Mouse (Mus musculus): ENCODE results near the gene Ermard.

Gene Ermard

DNA sequence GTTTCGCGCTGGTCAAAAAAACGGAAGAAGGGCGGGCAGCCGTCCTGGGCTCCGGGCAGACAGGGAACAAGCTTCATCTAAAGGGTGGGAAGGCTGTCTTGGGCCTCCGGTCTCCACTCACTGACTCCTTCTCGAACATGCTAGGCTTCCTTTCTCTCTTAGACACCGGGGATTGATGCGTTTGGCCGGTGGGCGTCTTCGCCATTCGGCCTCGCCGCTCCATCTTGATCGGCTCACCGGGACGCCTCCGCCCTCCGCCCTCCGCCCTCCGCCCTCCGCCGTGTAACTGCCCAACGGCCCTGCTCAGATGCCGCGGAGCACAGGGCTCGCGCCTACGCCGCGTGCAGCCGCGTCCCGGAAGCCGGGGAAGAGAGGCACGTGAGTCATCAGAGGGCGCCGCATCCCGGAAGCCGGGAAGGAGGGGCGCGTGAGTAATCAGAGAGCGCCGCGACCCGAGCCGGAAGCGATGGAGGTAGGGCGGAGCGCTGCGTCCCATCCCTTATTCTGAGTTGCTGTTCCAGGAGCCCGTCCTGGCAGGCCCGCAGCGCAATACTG lies at the start of gene Ermard, which contains the start of the genes Tcte3 and Gm3448:
Gene Ermard, plus strand, starts transcription at position 34 of the 555 bp plus-strand sequence.
Gene Tcte3, minus strand, starts transcription at position 314 of the 555 bp plus-strand sequence.
Gene Gm3448, minus strand, starts transcription at position 363 of the 555 bp plus-strand sequence.
- 0% methylated on average over 17 of the region's 56 CpGs for WGBS

DNA sequence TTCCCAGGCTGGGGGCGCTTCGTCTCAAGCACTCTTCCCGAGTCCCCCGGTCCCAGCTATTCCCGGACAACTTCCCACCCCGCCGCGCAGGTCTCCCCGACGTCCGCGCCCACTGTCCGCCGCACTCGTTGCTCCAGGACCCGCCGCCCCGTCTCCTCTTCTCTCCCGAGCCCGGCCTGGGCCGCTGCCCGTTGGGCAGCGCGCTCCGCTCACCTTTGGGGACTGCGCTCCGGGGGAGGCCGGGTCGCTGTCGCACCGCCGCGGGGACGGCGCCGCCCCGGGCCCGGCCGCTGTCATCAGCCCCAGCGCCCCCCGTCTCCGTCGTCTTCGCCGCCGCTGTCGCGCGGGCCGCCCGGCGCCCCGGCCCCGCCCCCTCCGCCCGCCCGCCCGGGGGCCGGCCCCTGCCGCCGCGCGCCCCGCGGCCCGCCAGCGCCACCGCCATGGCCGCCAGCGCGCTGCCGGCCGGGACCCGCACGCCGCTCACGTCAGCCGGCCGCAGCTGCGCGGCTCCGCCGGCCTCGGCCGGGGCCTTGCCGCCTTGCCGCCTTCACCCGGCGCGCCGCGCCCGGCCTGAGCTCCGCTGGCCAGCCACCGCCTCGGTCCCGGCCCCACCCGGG lies 48.4 kb upstream of the Ermard start:
- no CpG with 5 or more reads among the region's 98 CpGs for WGBS

DNA sequence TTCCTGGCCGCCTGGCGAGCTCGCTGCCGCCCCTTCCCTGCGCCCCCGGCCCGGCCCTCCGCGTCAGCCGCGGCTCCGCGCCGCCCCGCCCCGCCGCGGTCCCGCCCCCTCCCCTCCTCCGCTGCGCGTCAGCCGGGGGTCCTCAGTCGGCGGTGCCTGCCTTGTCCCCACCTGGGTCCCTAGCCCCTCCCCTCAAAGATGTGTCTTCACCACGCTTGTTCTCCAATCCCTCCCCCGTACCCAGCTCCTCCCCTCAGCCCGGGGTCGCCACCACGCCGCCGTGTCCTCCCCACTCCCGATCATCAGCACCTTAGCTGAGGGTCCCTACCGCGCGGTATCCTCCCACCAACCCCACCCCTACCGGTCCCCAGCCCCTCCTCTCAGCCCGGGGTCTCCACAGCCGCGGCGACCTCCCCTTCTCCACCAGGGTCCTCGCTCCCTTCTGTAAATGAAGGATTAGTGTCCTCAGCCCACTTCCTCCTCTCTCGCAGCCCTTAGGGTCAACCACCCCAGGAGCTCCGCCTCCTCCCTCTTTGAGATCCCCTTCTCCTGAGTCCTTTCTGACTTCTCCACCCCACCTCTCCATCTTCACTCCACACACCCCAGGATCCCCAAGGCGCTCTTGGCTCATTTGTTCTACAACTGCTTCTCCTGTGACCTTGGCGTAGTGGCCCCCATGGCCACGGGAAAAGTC lies 47.7 kb upstream of the Ermard start:
- WGBS: no CpG with 5 or more reads among the region's 47 CpGs

DNA sequence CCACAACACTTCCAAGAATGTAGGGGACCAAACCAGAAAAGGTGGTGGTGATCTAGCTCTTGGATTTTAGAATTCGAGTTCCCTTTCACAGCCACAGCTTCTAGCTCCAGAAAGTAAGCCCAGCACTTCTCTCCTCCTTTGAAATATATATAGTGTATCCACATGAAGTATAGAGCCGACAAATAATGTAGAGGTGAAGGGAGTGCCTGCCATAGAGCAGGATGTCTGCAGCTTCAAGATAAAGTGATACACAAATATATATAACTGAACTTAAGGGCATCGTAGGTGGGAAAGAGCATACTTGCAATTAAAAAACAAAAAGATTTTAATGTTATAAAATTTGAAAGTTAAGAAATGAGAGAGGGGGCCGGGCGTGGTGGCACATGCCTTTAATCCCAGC lies 46.9 kb upstream of the Ermard start:
- WGBS: no CpG with 5 or more reads among the region's 5 CpGs

DNA sequence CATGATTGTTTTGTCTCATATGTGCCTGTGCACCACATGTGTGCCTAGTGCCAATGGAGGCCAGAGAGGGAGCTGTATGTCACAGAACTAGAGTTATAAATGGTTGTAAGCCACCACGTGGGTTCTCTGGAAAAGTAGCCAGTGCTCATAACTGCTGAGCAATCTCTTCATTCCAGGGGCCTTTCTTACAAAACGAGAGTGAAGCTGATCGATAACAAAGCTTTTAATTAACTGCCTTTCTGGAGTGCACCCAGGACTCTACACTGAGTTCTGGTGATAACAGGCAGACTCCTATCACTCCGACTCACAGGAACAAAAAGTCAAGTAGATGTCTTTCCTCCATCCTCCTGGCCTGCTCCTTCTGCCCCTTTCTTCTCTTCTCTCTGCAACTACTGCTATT lies 41.0 kb upstream of the Ermard start:
- no CpG with 5 or more reads among the region's 4 CpGs for WGBS

DNA sequence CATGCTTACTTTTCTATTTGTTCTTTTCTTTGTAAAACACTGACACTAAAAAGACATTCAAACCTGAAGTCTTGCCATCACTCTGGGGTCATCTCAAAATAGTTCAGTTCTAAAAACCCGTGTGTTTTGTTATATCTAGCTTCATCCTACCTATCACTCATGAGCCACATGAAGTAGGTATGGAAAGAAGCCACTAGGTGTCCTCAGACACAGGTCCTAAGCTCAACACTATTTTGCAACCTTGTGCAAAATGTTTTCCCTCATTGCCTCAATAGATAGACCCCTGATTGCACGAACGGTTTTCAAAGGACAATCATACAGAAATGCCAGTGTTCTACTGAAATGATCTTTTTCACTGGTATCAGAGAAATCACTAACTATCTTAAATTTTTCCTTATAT lies 31.9 kb upstream of the Ermard start:
- WGBS: no CpG with 5 or more reads among the region's 3 CpGs

DNA sequence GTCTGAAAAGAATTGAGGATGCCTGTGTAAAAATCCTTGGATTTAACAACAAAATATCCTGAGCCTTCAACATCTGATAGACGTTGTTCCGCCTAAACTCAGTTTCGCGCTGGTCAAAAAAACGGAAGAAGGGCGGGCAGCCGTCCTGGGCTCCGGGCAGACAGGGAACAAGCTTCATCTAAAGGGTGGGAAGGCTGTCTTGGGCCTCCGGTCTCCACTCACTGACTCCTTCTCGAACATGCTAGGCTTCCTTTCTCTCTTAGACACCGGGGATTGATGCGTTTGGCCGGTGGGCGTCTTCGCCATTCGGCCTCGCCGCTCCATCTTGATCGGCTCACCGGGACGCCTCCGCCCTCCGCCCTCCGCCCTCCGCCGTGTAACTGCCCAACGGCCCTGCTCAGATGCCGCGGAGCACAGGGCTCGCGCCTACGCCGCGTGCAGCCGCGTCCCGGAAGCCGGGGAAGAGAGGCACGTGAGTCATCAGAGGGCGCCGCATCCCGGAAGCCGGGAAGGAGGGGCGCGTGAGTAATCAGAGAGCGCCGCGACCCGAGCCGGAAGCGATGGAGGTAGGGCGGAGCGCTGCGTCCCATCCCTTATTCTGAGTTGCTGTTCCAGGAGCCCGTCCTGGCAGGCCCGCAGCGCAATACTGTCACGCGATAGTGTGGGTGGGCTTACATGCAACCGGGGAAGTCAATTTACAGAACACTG lies 31.1 kb upstream of the Ermard start, which contains the start of gene Gm3435:
Gene Gm3435, plus strand, starts transcription at position 471 of the 708 bp plus-strand sequence.
- WGBS: no CpG with 5 or more reads among the region's 60 CpGs

DNA sequence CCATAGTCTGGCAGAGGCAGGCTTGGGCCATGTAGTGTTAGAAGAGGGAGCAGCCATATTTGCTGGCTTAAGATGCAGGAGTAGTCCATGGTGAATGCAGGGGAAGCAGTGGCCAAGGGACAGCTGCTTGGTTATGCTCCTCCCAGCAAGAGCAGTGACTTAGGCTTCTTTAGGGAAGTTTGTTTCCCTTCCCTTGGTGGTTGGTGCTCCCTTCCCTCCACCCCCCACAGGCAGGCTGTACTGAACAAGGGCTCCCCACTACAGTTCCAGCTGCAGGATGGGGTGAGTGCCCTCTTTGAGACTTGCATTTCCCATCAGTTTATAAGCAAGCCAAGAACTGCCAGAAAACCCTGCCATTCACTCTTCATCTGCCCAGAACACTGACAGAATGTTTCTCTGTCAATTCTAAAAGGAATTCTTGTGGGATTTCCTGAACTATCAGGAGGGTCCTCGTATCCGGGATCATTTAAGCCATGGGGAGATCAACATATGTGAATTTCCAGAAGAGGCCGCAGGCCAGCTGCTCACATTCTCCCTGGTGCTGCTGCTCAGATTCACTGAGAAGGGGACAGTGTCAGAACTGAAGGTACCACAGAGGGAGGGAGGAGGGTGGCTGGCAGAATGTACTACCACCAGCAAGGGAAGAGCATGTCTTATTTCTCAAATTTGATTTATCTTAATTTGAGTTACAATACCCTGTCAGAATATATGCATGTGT lies 19.3 kb upstream of the Ermard start:
- WGBS: 66% methylated on average over 3 of the region's 3 CpGs

DNA sequence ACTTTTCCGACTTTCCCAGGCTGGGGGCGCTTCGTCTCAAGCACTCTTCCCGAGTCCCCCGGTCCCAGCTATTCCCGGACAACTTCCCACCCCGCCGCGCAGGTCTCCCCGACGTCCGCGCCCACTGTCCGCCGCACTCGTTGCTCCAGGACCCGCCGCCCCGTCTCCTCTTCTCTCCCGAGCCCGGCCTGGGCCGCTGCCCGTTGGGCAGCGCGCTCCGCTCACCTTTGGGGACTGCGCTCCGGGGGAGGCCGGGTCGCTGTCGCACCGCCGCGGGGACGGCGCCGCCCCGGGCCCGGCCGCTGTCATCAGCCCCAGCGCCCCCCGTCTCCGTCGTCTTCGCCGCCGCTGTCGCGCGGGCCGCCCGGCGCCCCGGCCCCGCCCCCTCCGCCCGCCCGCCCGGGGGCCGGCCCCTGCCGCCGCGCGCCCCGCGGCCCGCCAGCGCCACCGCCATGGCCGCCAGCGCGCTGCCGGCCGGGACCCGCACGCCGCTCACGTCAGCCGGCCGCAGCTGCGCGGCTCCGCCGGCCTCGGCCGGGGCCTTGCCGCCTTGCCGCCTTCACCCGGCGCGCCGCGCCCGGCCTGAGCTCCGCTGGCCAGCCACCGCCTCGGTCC lies 17.0 kb upstream of the Ermard start:
- no CpG with 5 or more reads among the region's 97 CpGs for WGBS

DNA sequence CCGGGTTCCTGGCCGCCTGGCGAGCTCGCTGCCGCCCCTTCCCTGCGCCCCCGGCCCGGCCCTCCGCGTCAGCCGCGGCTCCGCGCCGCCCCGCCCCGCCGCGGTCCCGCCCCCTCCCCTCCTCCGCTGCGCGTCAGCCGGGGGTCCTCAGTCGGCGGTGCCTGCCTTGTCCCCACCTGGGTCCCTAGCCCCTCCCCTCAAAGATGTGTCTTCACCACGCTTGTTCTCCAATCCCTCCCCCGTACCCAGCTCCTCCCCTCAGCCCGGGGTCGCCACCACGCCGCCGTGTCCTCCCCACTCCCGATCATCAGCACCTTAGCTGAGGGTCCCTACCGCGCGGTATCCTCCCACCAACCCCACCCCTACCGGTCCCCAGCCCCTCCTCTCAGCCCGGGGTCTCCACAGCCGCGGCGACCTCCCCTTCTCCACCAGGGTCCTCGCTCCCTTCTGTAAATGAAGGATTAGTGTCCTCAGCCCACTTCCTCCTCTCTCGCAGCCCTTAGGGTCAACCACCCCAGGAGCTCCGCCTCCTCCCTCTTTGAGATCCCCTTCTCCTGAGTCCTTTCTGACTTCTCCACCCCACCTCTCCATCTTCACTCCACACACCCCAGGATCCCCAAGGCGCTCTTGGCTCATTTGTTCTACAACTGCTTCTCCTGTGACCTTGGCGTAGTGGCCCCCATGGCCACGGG lies 16.4 kb upstream of the Ermard start:
- WGBS: no CpG with 5 or more reads among the region's 48 CpGs

DNA sequence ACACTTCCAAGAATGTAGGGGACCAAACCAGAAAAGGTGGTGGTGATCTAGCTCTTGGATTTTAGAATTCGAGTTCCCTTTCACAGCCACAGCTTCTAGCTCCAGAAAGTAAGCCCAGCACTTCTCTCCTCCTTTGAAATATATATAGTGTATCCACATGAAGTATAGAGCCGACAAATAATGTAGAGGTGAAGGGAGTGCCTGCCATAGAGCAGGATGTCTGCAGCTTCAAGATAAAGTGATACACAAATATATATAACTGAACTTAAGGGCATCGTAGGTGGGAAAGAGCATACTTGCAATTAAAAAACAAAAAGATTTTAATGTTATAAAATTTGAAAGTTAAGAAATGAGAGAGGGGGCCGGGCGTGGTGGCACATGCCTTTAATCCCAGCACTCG lies 15.5 kb upstream of the Ermard start:
- no CpG with 5 or more reads among the region's 6 CpGs for WGBS

DNA sequence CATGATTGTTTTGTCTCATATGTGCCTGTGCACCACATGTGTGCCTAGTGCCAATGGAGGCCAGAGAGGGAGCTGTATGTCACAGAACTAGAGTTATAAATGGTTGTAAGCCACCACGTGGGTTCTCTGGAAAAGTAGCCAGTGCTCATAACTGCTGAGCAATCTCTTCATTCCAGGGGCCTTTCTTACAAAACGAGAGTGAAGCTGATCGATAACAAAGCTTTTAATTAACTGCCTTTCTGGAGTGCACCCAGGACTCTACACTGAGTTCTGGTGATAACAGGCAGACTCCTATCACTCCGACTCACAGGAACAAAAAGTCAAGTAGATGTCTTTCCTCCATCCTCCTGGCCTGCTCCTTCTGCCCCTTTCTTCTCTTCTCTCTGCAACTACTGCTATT lies 9.6 kb upstream of the Ermard start:
- no CpG with 5 or more reads among the region's 4 CpGs for WGBS

DNA sequence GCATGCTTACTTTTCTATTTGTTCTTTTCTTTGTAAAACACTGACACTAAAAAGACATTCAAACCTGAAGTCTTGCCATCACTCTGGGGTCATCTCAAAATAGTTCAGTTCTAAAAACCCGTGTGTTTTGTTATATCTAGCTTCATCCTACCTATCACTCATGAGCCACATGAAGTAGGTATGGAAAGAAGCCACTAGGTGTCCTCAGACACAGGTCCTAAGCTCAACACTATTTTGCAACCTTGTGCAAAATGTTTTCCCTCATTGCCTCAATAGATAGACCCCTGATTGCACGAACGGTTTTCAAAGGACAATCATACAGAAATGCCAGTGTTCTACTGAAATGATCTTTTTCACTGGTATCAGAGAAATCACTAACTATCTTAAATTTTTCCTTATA lies 553 bp upstream of the Ermard start:
- WGBS: no CpG with 5 or more reads among the region's 3 CpGs

DNA sequence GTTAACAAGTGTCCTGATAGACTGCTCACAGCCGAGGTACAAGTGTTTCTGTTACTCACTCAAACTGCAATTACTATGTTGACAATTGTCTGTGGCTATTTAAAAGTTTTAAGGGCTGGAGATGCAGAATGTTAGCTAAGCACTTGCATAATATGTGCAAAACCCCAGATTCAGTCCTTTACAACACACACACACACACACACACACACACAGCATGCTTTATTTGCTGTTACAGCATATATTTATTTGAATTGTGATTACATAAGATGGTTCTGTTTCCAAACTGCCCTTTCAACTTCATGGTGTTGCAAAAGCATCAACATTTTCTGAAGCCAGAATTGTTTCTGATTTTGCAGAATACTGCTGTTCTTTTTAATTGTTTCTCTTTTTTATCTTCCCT lies 9.3 kb downstream of the Ermard start:
- no CpG with 5 or more reads among the region's 1 CpGs for WGBS

DNA sequence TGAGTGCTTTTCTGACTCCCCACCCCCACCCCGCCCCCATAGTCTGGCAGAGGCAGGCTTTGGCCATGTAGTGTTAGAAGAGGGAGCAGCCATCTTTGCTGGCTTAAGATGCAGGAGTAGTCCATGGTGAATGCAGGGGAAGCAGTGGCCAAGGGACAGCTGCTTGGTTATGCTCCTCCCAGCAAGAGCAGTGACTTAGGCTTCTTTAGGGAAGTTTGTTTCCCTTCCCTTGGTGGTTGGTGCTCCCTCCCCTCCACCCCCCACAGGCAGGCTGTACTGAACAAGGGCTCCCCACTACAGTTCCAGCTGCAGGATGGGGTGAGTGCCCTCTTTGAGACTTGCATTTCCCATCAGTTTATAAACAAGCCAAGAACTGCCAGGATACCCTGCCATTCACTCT lies 11.8 kb downstream of the Ermard start:
- WGBS: 68% methylated on average over 1 of the region's 1 CpGs

DNA sequence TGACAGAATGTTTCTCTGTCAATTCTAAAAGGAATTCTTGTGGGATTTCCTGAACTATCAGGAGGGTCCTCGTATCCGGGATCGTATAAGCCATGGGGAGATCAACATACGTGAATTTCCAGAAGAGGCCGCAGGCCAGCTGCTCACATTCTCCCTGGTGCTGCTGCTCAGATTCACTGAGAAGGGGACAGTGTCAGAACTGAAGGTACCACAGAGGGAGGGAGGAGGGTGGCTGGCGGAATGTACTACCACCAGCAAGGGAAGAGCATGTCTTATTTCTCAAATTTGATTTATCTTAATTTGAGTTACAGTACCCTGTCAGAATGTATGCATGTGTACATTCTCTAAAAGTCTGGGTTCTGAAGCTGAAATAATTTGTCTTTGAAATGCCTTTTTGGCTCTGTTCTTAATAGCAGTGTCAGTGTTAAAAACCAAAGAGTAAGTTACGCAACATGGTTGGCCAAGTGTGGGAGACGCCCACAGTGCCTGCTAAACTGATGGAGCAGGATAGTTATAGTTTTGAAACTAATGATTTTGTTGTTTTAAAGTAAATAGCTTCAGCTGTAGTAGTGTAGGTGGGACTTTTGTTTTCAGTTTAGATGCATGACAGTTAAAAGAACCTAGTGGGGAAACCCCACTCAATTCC lies 12.3 kb downstream of the Ermard start:
- 88% methylated on average over 6 of the region's 8 CpGs for WGBS

DNA sequence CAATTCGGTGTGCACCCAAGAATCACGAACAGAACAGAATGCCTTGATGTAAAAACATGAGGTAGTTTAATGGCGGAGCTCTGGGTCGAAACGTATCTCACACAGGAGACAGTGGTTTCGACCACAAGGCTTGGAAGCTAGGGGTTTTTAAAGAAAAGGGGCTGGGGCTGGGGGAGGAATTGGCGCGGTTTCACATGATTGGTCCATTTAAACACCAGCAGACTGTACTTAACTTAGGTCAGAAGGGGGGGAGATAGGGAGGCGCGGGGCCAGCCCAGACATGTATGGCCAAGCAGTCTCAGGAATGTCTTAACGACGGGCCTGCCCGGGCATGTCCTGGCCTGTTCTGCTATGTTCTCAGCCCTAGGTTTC lies 12.8 kb downstream of the Ermard start:
- WGBS: 92% methylated on average over 13 of the region's 13 CpGs

DNA sequence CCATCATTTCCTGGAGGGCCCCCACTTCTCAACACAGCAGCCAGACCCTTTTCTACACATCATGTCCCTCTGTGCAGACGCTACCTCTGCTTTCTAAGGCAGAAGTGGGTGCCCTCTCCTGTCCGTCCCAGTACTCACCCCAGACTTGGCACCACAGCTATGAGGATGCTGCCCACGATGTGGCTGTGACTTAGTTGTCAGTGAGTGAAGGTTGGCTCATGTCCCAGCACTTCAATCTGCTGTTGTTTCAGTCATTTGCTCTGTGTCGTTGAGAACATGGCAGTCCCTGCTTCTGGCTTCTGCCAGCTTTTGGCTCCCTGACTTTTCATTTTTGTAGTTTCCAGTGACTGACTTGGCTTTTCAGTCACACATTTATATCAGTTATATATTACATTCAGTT lies 14.9 kb downstream of the Ermard start:
- WGBS: 35% methylated on average over 4 of the region's 4 CpGs

DNA sequence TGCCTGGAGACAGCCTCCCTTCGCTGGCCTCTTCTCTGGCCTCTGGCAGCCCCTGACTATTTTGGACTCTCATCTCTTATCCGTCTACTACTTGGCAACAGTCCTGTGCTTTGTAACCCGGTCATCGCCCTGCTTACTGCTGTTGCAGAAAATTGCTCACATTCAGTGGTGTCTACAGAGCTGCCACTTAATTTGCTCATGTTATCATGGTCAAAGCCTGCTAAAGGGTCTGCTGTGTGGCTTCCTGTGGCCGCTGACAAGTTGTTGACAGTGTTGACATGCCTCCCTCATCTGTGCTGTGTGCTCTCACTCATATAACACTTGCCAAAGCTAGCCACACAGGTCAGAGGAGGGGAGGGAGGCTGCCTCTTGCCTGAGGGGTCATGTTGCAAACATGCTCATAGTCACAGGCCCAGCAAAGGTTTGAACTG lies 17.2 kb downstream of the Ermard start:
- WGBS: 87% methylated on average over 5 of the region's 5 CpGs

DNA sequence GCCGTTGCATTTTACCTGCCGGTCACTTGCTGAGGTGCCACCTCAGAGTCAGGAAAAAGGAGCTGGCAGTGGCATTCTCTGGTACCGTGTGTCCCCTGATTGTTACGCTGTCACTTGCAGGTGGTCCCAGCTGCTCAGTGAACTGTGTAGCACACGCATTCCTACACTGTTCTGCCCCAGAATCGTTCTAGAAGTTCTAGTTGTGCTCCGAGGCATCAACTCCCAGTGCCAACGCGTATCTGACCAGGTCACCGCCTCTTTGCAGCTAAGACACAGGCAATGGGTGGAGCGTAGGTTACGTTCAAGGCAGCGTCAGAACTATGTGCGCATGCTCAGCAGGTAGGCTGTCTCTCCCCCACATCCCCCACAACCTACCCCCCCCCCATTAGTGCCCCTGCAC lies 18.6 kb downstream of the Ermard start:
- WGBS: 90% methylated on average over 14 of the region's 14 CpGs
